Mouse (Mus musculus): Measurements from ENCODE around the gene Gpr65. TPM values are rescaled to one million over a fixed set of nuclear protein-coding genes. Genes with fewer than 3 reads are reported as not detected.

Gpr65 gene
- 51.7 TPM for polyA plus RNA-seq (2017; shearing (Covaris generic))

DNA sequence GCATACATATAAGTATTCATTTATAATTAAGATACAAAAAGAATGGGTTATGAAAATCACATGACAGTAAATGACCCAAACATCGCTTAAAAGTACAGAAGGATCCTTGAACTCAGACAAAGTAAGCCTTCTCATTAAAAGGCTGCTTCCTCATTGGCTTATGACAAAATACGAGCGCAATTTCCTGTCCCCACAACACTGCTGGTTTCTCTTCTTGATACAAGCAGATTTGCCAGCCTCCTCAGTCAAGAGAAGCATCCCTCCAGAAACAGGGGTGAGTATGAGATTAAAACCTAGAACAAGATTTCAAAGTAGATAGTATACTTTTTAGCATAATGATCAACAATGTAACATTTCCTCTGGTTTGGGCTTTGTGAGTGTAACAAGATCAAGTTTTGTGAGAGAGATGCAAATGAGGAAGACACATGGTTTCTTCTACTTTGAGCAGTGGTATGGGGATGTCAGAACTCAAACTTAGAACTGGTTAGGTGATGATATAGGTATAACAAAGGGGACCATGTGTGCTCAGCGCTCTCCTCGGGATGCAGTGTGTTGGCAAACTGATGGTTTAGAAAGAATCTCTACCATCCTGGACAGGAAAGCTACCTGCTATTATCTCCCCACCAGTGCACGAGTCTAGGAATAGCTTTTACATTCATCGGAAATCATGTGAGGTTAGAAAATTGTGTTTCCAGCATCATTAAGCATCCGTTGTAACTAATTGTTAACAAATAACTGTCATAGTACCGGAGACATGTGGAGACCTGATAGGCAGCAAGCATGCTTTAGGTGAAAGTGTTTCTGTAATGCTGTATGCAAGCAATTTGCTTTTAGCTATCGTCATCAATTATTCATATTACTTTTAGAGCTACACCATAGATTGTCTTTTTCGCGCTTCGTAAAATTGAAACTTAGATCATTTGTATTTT, at the start of gene Gpr65:
Gene Gpr65 (plus strand): TSS at position 195 of the 929 bp plus-strand sequence.

DNA sequence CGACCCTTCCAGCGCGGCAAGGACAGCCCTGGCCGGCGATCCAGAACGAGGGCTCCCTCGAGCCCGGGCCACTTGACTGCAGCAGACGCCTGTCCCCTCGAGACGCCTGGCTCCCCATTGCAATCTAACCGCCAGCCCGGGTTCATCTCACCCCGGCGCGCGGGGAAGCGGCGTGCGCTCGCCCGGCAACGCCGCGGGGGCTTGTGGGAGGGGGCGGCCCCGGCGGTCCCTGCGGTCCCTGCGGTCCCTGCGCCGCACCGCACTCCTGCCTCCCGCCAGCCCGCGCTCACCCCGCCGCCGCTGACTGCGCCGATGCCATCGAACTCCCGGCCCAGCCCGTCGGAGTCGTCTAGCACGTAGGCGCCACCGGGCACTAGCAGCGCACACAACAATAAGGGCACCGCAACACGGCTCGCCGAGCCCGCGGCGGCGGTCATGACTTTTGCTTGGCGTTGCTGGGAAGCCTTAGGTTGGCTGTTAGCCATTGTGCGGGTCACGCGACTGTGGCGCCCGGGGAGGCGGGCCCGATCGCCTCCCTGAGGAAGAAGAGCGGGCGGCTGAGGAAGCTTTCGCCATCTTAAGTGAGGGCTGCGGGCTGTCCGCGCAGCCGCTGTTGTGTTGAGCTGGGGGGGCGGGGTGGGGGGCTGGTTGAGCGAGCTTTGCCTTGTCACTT, 9.5 kb upstream of the Gpr65 start, which contains the start of gene Galc:
Gene Galc (minus strand): TSS at position 615 of the 673 bp plus-strand sequence.

Other genes with a start within 250 kb of the Gpr65 start
- 4.3 TPM for gene Galc, start 9.2 kb upstream of the Gpr65 start, polyA plus RNA-seq (2017; shearing (Covaris generic))